Mouse (Mus musculus) MEL (cell line): ENCODE results near the gene Sbk3. TPM values are rescaled to one million over a fixed set of nuclear protein-coding genes. Genes with fewer than 3 reads are reported as not detected.

Experiments used
- DNase-seq: peaks from one replicate; pipeline ENCODE4 v3.0.0; 2011; ENCODE audit warnings: low read depth, low spot score
- H3K27ac ChIP-seq: 2 replicates; pipeline ENCODE4 v1.5.1; 2012; ENCODE audit warnings: low read depth, mild to moderate bottlenecking, control low read depth, low read length, moderate library complexity; ENCODE audit not compliant: control insufficient read depth
- H3K27me3 ChIP-seq, 2 experiments: fragments of 150-350 bp in 1 of 2; sonication (generic) in 1 of 2; 2 replicates each; pipeline ENCODE4 v1.6.1; 2012; ENCODE audit warnings: low read length in 2 of 2, mild to moderate bottlenecking in 2 of 2, improper control_type of control experiment in 1 of 2, moderate library complexity in 1 of 2; ENCODE audit not compliant: insufficient read depth in 2 of 2, control insufficient read depth in 1 of 2
- H3K36me3 ChIP-seq, 2 experiments: 2 replicates each; pipeline ENCODE4 v1.6.1; 2012 to 2014; ENCODE audit warnings: low read length in 2 of 2, improper control_type of control experiment in 1 of 2, inconsistent platforms in 1 of 2, mild to moderate bottlenecking in 1 of 2; ENCODE audit not compliant: insufficient read depth in 2 of 2, control insufficient read depth in 1 of 2
- H3K4me1 ChIP-seq, 2 experiments: fragments of 150-350 bp in 1 of 2; sonication (generic) in 1 of 2; 2 replicates each; pipeline ENCODE4 v1.6.1; 2012; ENCODE audit warnings: low read length in 2 of 2, improper control_type of control experiment in 1 of 2, mild to moderate bottlenecking in 1 of 2; ENCODE audit not compliant: insufficient read depth in 2 of 2, control insufficient read depth in 1 of 2
- H3K4me3 ChIP-seq, 2 experiments: fragments of 150-350 bp in 1 of 2; sonication (generic) in 1 of 2; 2 replicates each; pipeline ENCODE4 v1.5.1; 2012; ENCODE audit warnings: low read depth in 2 of 2, low read length in 2 of 2, mild to moderate bottlenecking in 2 of 2, moderate library complexity in 2 of 2, control low read depth in 1 of 2, improper control_type of control experiment in 1 of 2; ENCODE audit not compliant: control insufficient read depth in 1 of 2, insufficient read depth in 1 of 2
- H3K79me2 ChIP-seq: 2 replicates; pipeline ENCODE4 v1.6.1; 2012; ENCODE audit warnings: mild to moderate bottlenecking, low read length, moderate library complexity; ENCODE audit not compliant: control insufficient read depth, poor library complexity, insufficient read depth
- H3K9ac ChIP-seq: 2 replicates; pipeline ENCODE4 v1.6.1; 2012; ENCODE audit warnings: low read depth, mild to moderate bottlenecking, control low read depth, low read length, moderate library complexity; ENCODE audit not compliant: control insufficient read depth, poor library complexity, severe bottlenecking
- H3K9me3 ChIP-seq: fragments of 150-350 bp; sonication (generic); replicated peaks from 2 replicates; pipeline ENCODE4 v1.6.1; 2012; ENCODE audit warnings: mild to moderate bottlenecking, low read length, improper control_type of control experiment, moderate library complexity; ENCODE audit not compliant: insufficient read depth
- BHLHE40 ChIP-seq: IDR thresholded peaks from 2 replicates; pipeline ENCODE4 v1.6.1; 2012; ENCODE audit warnings: low read depth, mild to moderate bottlenecking, inconsistent platforms, low read length, improper control_type of control experiment, borderline replicate concordance
- CHD2 ChIP-seq: IDR thresholded peaks from 2 replicates; pipeline ENCODE4 v1.6.1; 2011; ENCODE audit warnings: low read length, improper control_type of control experiment
- CTCF ChIP-seq, 3 experiments: IDR thresholded peaks in 2 of 3; conservative IDR thresholded peaks in 1 of 3; 2 replicates each; pipeline ENCODE4 v1.5.1; 2011 to 2012; ENCODE audit warnings: low read length in 3 of 3, low read depth in 2 of 3, mild to moderate bottlenecking in 2 of 3, improper control_type of control experiment in 1 of 3, inconsistent platforms in 1 of 3, mixed read lengths in 1 of 3, moderate library complexity in 1 of 3; ENCODE audit not compliant: control insufficient read depth in 1 of 3, insufficient read depth in 1 of 3, poor library complexity in 1 of 3, severe bottlenecking in 1 of 3
- E2F4 ChIP-seq: IDR thresholded peaks from 2 replicates; pipeline ENCODE4 v1.6.1; 2011; ENCODE audit warnings: low read depth, low read length, improper control_type of control experiment, borderline replicate concordance
- ELF1 ChIP-seq: IDR thresholded peaks from 2 replicates; pipeline ENCODE4 v1.6.1; 2014; ENCODE audit warnings: low read depth, mild to moderate bottlenecking, inconsistent platforms, low read length, improper control_type of control experiment, moderate library complexity
- EP300 ChIP-seq, 2 experiments: IDR thresholded peaks; 2 replicates each; pipeline ENCODE4 v1.6.1; 2011; ENCODE audit warnings: improper control_type of control experiment in 2 of 2, low read length in 2 of 2, low read depth in 1 of 2, mild to moderate bottlenecking in 1 of 2
- ETS1 ChIP-seq: IDR thresholded peaks from 2 replicates; pipeline ENCODE4 v1.6.1; 2012; ENCODE audit warnings: low read depth, mild to moderate bottlenecking, inconsistent platforms, low read length, improper control_type of control experiment, moderate library complexity
- GABPA ChIP-seq: IDR thresholded peaks from 2 replicates; pipeline ENCODE4 v1.6.1; 2012; ENCODE audit warnings: low read depth, mild to moderate bottlenecking, inconsistent platforms, low read length, improper control_type of control experiment, moderate library complexity
- MAZ ChIP-seq: IDR thresholded peaks from 2 replicates; pipeline ENCODE4 v1.6.1; 2012; ENCODE audit warnings: low read depth, mild to moderate bottlenecking, inconsistent platforms, low read length, improper control_type of control experiment
- MEF2A ChIP-seq: IDR thresholded peaks from 2 replicates; pipeline ENCODE4 v1.6.1; 2014; ENCODE audit warnings: low read depth, mild to moderate bottlenecking, inconsistent platforms, low read length, improper control_type of control experiment; ENCODE audit not compliant: poor library complexity, insufficient replicate concordance, severe bottlenecking; ENCODE audit errors: extremely low read depth
- MXI1 ChIP-seq: IDR thresholded peaks from 2 replicates; pipeline ENCODE4 v1.6.1; 2011; ENCODE audit warnings: mild to moderate bottlenecking, low read depth, low read length, improper control_type of control experiment
- MYC ChIP-seq: IDR thresholded peaks from 2 replicates; pipeline ENCODE4 v1.6.1; 2011; ENCODE audit warnings: low read depth, mild to moderate bottlenecking, low read length, improper control_type of control experiment, moderate library complexity
- NELFE ChIP-seq: IDR thresholded peaks from 2 replicates; pipeline ENCODE4 v1.6.1; 2011; ENCODE audit warnings: low read depth, low read length, improper control_type of control experiment
- POLR2AphosphoS2 ChIP-seq: IDR thresholded peaks from 2 replicates; pipeline ENCODE4 v1.6.1; 2011; ENCODE audit warnings: low read length, improper control_type of control experiment
- SMC3 ChIP-seq: IDR thresholded peaks from 2 replicates; pipeline ENCODE4 v1.6.1; 2011; ENCODE audit warnings: low read depth, low read length, improper control_type of control experiment
- TBP ChIP-seq: IDR thresholded peaks from 2 replicates; pipeline ENCODE4 v1.8.0; 2011; ENCODE audit warnings: low read depth, low read length, improper control_type of control experiment
- TCF12 ChIP-seq: IDR thresholded peaks from 2 replicates; pipeline ENCODE4 v1.6.1; 2014; ENCODE audit warnings: low read depth, mild to moderate bottlenecking, inconsistent platforms, low read length, improper control_type of control experiment, moderate library complexity
- UBTF ChIP-seq: IDR thresholded peaks from 2 replicates; pipeline ENCODE4 v1.6.1; 2012; ENCODE audit warnings: low read depth, mild to moderate bottlenecking, inconsistent platforms, low read length, improper control_type of control experiment, moderate library complexity, borderline replicate concordance; ENCODE audit not compliant: insufficient read depth
- ZC3H11A ChIP-seq: IDR thresholded peaks from 2 replicates; pipeline ENCODE4 v1.6.1; 2012; ENCODE audit warnings: low read depth, mild to moderate bottlenecking, inconsistent platforms, low read length, improper control_type of control experiment
- ZNF384 ChIP-seq: IDR thresholded peaks from 2 replicates; pipeline ENCODE4 v1.6.1; 2012; ENCODE audit warnings: low read depth, mild to moderate bottlenecking, inconsistent platforms, low read length, improper control_type of control experiment
- polyA plus RNA-seq, 2 experiments: library from polyadenylated mRNA; stranded (reverse) in 1 of 2; unstranded in 1 of 2; fragments of >175 nt in 1 of 2; fragments of >200 nt in 1 of 2; gene quantifications; 2 replicates each; pipeline versions ENCODE4 v1.2.1 to v1.2.4; 2012; ENCODE audit warnings: low replicate concordance in 2 of 2, low read depth in 1 of 2; ENCODE audit not compliant: insufficient read length in 2 of 2, insufficient read depth in 1 of 2, missing spikeins in 1 of 2
- total RNA-seq: library from RNA; depleted of rRNA; stranded (reverse); fragments of 300-350 nt; gene quantifications from 2 replicates; pipeline ENCODE4 v1.2.3, GENCODE M21; 2012

Sbk3 gene
- total and polyA plus RNA-seq, 3 experiments = not detected

- Histone ChIP-seq H3K79me2 (no peaks in the 10 kb centered on the region), H3K4me1 (no peaks in the 10 kb centered on the region)
- TF ChIP-seq BHLHE40 (no peak), SMC3 (no peak), NELFE (no peak), MAZ (no peak), EP300 (IDR thresholded peaks at IDR 0.05; ENCODE audit: low read depth in 1 of 2, low read length in 2 of 2) (no peak), POLR2AphosphoS2 (no peak), GABPA (no peak), CTCF (IDR thresholded peaks at IDR 0.05 in 2 of 3, conservative IDR thresholded peaks at IDR 0.05 in 1 of 3; ENCODE audit: control insufficient read depth in 1 of 3, insufficient read depth in 1 of 3, low read depth in 2 of 3, low read length in 3 of 3, poor library complexity in 1 of 3, severe bottlenecking in 1 of 3) (no peak), ETS1 (no peak), TCF12 (no peak), ELF1 (no peak)
- TF ChIP-seq, all 39 proteins: peak for 0
- Histone ChIP-seq H3K27me3 (no peaks in the 10 kb centered on the region), H3K27ac (no peak overlapping the region), H3K9ac (no peak overlapping the region), H3K9me3 (no peaks in the 10 kb centered on the region), H3K4me3 (no peak overlapping the region), H3K36me3 (no peaks in the 10 kb centered on the region)
- DNase-seq = no peak
These were observed 6.0 kb downstream of the Sbk3 start for GRCm38 (mm10) chr7:4964988-4965387.

GRCm38 (mm10) chr7:4964272-4964671 lies 6.7 kb downstream of the Sbk3 start, which contains the start of gene Sbk2:
Sbk2 (minus strand) TSS chr7:4964406.
- no peak for TF ChIP-seq ZC3H11A
- 0 out of 6 replicates have a peak, but pooled peaks of 1 of the 3 experiments have one; percentile 1 for TF ChIP-seq CTCF (IDR thresholded peaks at IDR 0.05 in 2 of 3, conservative IDR thresholded peaks at IDR 0.05 in 1 of 3; ENCODE audit: control insufficient read depth in 1 of 3, insufficient read depth in 1 of 3, low read depth in 2 of 3, low read length in 3 of 3, poor library complexity in 1 of 3, severe bottlenecking in 1 of 3)
- Histone ChIP-seq H3K27ac (no peak within 1 kb of the TSS), H3K27me3 (no peaks in the 10 kb centered on the region), H3K4me3 (no peak within 1 kb of the TSS), H3K36me3 (no peaks in the 10 kb centered on the region), H3K9ac (no peak within 1 kb of the TSS), H3K79me2 (no peaks in the 10 kb centered on the region), H3K9me3 (no peaks in the 10 kb centered on the region), H3K4me1 (no peaks in the 10 kb centered on the region)
- DNase-seq = no peak

- Histone ChIP-seq H3K4me3 (no peak overlapping the region), H3K79me2 (no peaks in the 10 kb centered on the region), H3K27me3 (no peaks in the 10 kb centered on the region), H3K4me1 (no peaks in the 10 kb centered on the region), H3K36me3 (no peaks in the 10 kb centered on the region), H3K27ac (no peak overlapping the region), H3K9ac (no peak overlapping the region), H3K9me3 (no peaks in the 10 kb centered on the region)
- DNase-seq = no peak
- TF ChIP-seq CHD2 (no peak), UBTF (no peak), SMC3 (no peak), MEF2A (no peak), TCF12 (no peak), E2F4 (no peak), ZNF384 (no peak), MXI1 (no peak), POLR2AphosphoS2 (no peak), TBP (no peak), MYC (no peak), ELF1 (no peak)
These were observed 7.4 kb downstream of the Sbk3 start for GRCm38 (mm10) chr7:4963527-4963926.
